ENCODE assay signal across 9 mouse cellular contexts in the genomic region with DNA sequence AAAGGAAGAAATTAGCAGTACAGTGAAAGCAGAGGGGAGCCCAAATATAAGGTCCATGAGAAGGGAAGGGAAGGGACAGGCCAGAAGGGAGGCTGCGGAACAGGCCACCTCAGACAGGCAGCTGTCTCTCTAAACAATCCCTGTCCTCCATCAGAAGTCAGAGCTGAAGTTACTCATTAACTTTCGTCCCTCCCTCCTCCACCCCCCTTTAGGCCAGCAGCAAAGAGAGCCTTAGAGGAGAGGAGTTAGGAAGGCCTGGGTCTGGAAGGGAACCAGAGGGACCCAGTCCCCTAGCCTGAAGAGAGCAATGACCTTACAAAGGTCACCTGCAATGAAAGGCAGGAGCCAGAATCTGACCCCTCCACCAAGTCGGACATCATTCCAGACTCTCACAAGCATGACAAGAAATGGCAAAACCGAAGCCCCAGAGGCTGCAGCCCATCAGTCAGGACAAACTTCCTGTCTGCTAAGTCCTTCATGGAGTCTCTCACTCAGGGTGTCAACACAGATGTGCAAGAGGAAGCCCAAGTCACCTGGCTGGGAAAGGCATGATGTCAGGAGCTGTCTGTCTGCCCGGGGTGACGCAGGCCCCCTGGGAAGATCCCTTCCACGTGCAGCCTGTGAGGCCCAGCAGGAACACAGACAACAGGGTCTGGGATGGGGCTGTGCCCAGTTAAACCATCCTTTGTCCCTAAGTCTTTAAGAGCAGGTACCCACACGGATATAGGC. TPM values are rescaled to one million over a fixed set of nuclear protein-coding genes. Genes with fewer than 3 reads are reported as not detected.
A peak's percentile ranks its signal among the peaks of the same experiment; 100 is the strongest.
DNase-seq lines count a peak whose midpoint lies in the region; ATAC-seq and TF ChIP-seq lines count a peak whose summit lies in the region.
"Had no signal": no experiment of that assay in that cellular context is flagged by ENCODE, and none has a peak within 500 bp of the region (broad histone marks: within the 10 kb centered on the region; RNA-seq: fewer than 3 reads in every experiment).

No protein-coding gene starts in this region.

- no peak overlapping the region for H3K4me3 ChIP-seq in hindbrain, embryonic 10.5 days
- no peak overlapping the region for H3K4me3 ChIP-seq in hindbrain, embryonic 12.5 days
- H3K4me3 ChIP-seq in embryonic facial prominence, embryonic 10.5 days, result no peak overlapping the region
- no peak overlapping the region for H3K4me3 ChIP-seq in kidney, adult 2 months (ENCODE audit: insufficient read depth, low read depth, low read length)
- no peak overlapping the region for H3K4me3 ChIP-seq in liver, embryonic 14.5 days (ENCODE audit: insufficient read depth in 1 of 2, low read depth in 2 of 2, low read length in 2 of 2)
- no peak overlapping the region for H3K4me3 ChIP-seq in midbrain, embryonic 13.5 days (replicated peaks)

- no peaks in the 10 kb centered on the region for H3K9me3 ChIP-seq in hindbrain, embryonic 10.5 days
- no peaks in the 10 kb centered on the region for H3K9me3 ChIP-seq in hindbrain, embryonic 12.5 days (replicated peaks)
- H3K9me3 ChIP-seq in embryonic facial prominence, embryonic 10.5 days, result no peaks in the 10 kb centered on the region
- H3K9me3 ChIP-seq in liver, embryonic 14.5 days (ENCODE audit: control insufficient read depth, low read length), result no peaks in the 10 kb centered on the region
- H3K9me3 ChIP-seq in midbrain, embryonic 13.5 days, result no peaks in the 10 kb centered on the region

- no peak overlapping the region for H3K4me2 ChIP-seq in hindbrain, embryonic 12.5 days (replicated peaks)
- H3K4me2 ChIP-seq in liver, embryonic 14.5 days (ENCODE audit: low read depth), result peak overlapping the region; percentile 25; the same call in 1 of the 2 replicates
- H3K4me2 ChIP-seq in midbrain, embryonic 13.5 days (replicated peaks), result no peak overlapping the region

- peaks cover 65% of the 10 kb centered on the region for H3K4me1 ChIP-seq in hindbrain, embryonic 10.5 days (replicated peaks)
- H3K4me1 ChIP-seq in hindbrain, embryonic 12.5 days, result peaks cover 40% of the 10 kb centered on the region
- H3K4me1 ChIP-seq in embryonic facial prominence, embryonic 10.5 days, result peaks cover 72% of the 10 kb centered on the region
- H3K4me1 ChIP-seq in kidney, adult 2 months (ENCODE audit: control insufficient read depth, insufficient read depth, low read length), result peaks cover 36% of the 10 kb centered on the region
- peaks cover 0 to 22% of the 10 kb centered on the region in 2 experiments; a peak in 2 of 4 replicates for H3K4me1 ChIP-seq in liver, embryonic 14.5 days (replicated peaks; ENCODE audit: control insufficient read depth in 2 of 2, insufficient read depth in 2 of 2, low read length in 1 of 2)
- peaks cover 23% of the 10 kb centered on the region for H3K4me1 ChIP-seq in midbrain, embryonic 13.5 days (replicated peaks)

- ATAC-seq in hindbrain, embryonic 12.5 days (ENCODE audit: low FRiP score), result no peak
- ATAC-seq in liver, embryonic 14.5 days (ENCODE audit: insufficient read depth), result peak; percentile 56; the same call in 1 of the 2 replicates
- ATAC-seq in midbrain, embryonic 13.5 days, result no peak

- no peak for DNase-seq in hindbrain, embryonic 10.5 days (ENCODE audit: low spot score)
- no peak for DNase-seq in embryonic facial prominence, embryonic 10.5 days (ENCODE audit: low spot score)
- DNase-seq in kidney, adult 2 months, result peak; percentile 90
- DNase-seq in liver, embryonic 14.5 days (ENCODE audit: low read depth in 3 of 3, low spot score in 3 of 3), result no peak
- DNase-seq in B cell, adult 2 months, result no peak
- DNase-seq in retina, embryonic 14.5 days (ENCODE audit: low spot score), result no peak
- DNase-seq: cerebellum, adult 18-20 months had no signal

- no peaks in the 10 kb centered on the region; the same call in 1 of the 2 replicates for H3K36me3 ChIP-seq in hindbrain, embryonic 10.5 days
- no peaks in the 10 kb centered on the region for H3K36me3 ChIP-seq in hindbrain, embryonic 12.5 days
- no peaks in the 10 kb centered on the region for H3K36me3 ChIP-seq in embryonic facial prominence, embryonic 10.5 days (replicated peaks)
- H3K36me3 ChIP-seq in kidney, adult 2 months (ENCODE audit: control insufficient read depth, insufficient read depth, low read length), result no peaks in the 10 kb centered on the region
- no peaks in the 10 kb centered on the region for H3K36me3 ChIP-seq in liver, embryonic 14.5 days (replicated peaks; ENCODE audit: control insufficient read depth, insufficient read depth, low read depth)
- no peaks in the 10 kb centered on the region for H3K36me3 ChIP-seq in midbrain, embryonic 13.5 days

- WGBS in hindbrain, embryonic 10.5 days, result 29% methylated on average over 8 of the region's 8 CpGs
- WGBS in hindbrain, embryonic 12.5 days, result 36% methylated on average over 8 of the region's 8 CpGs
- WGBS in embryonic facial prominence, embryonic 10.5 days, result 24% methylated on average over 8 of the region's 8 CpGs
- 16% methylated on average over 8 of the region's 8 CpGs for WGBS in kidney, adult 2 months
- 40% methylated on average over 8 of the region's 8 CpGs for WGBS in liver, embryonic 14.5 days (ENCODE audit: insufficient replicate concordance)
- 31% methylated on average over 8 of the region's 8 CpGs for WGBS in midbrain, embryonic 13.5 days

- no peak overlapping the region for H3K9ac ChIP-seq in hindbrain, embryonic 12.5 days
- H3K9ac ChIP-seq in liver, embryonic 14.5 days (replicated peaks), result no peak overlapping the region
- no peak overlapping the region for H3K9ac ChIP-seq in midbrain, embryonic 13.5 days (replicated peaks)

- TF ChIP-seq CTCF in kidney, adult 2 months (conservative IDR thresholded peaks at IDR 0.05; ENCODE audit: insufficient read depth, insufficient read length, low read depth, low read length), result no peak
- TF ChIP-seq CTCF in liver, embryonic 14.5 days (IDR thresholded peaks at IDR 0.05; ENCODE audit: low read depth), result no peak

- peak overlapping the region; percentile 75 for H3K27ac ChIP-seq in hindbrain, embryonic 10.5 days
- no peak overlapping the region for H3K27ac ChIP-seq in hindbrain, embryonic 12.5 days
- H3K27ac ChIP-seq in embryonic facial prominence, embryonic 10.5 days (replicated peaks), result peak overlapping the region; percentile 72
- H3K27ac ChIP-seq in kidney, adult 2 months (ENCODE audit: insufficient read depth, low read depth, low read length), result peak overlapping the region; percentile 92
- no peak overlapping the region; the same call in 1 of the 2 replicates for H3K27ac ChIP-seq in liver, embryonic 14.5 days
- H3K27ac ChIP-seq in midbrain, embryonic 13.5 days, result no peak overlapping the region

- TF ChIP-seq POLR2A in kidney, adult 2 months (IDR thresholded peaks at IDR 0.05; ENCODE audit: low read depth, low read length), result no peak

- no peak for TF ChIP-seq EP300 in liver, embryonic 14.5 days (IDR thresholded peaks at IDR 0.05; ENCODE audit: low read depth)

- H3K27me3 ChIP-seq in hindbrain, embryonic 10.5 days (ENCODE audit: insufficient read depth, poor library complexity, severe bottlenecking), result no peaks in the 10 kb centered on the region
- H3K27me3 ChIP-seq in hindbrain, embryonic 12.5 days, result no peaks in the 10 kb centered on the region
- H3K27me3 ChIP-seq in embryonic facial prominence, embryonic 10.5 days (replicated peaks; ENCODE audit: low read depth, poor library complexity, severe bottlenecking), result no peaks in the 10 kb centered on the region
- no peaks in the 10 kb centered on the region for H3K27me3 ChIP-seq in kidney, adult 2 months (replicated peaks; ENCODE audit: control insufficient read depth, insufficient read depth, low read length)
- H3K27me3 ChIP-seq in liver, embryonic 14.5 days (ENCODE audit: control insufficient read depth, insufficient read depth, low read length), result no peaks in the 10 kb centered on the region
- no peaks in the 10 kb centered on the region for H3K27me3 ChIP-seq in midbrain, embryonic 13.5 days

RNA-seq across cellular contexts. Expression of a gene that starts 9.0 kb away (rescaled TPM):
- 65.7 and 67.8 TPM in 2 replicates for polyA plus RNA-seq in hindbrain, embryonic 10.5 days (2016; fragmentation: Nextera tagmentation; extraction: Ambion mirVana)
- 63.4 and 71.6 TPM in 2 replicates for polyA plus RNA-seq in hindbrain, embryonic 12.5 days (2016; fragmentation: Nextera tagmentation; extraction: Ambion mirVana)
- 69.3 and 69.7 TPM in 2 replicates for polyA plus RNA-seq in embryonic facial prominence, embryonic 10.5 days (2016; fragmentation: Nextera tagmentation; extraction: Ambion mirVana)
- 107 and 109 TPM in 2 replicates for polyA plus RNA-seq in kidney, adult 2 months (2012; rRNA removed)
- 11.6 and 12.1 TPM in 2 replicates for polyA plus RNA-seq in liver, embryonic 14.5 days (2012; rRNA removed)
- polyA plus RNA-seq in liver, embryonic 14.5 days (2014; fragmentation: Nextera tagmentation; extraction: Ambion mirVana), result 15.5 and 17.2 TPM in 2 replicates
- polyA plus RNA-seq in midbrain, embryonic 13.5 days (2015; fragmentation: Nextera tagmentation; extraction: Ambion mirVana), result 24.0 and 29.3 TPM in 2 replicates

Comparison
In these comparisons a context has a peak if more than half of its experiments do, and no peak if none do; other contexts are left out.
1. H3K27ac ChIP-seq: peak in hindbrain, embryonic 10.5 days (single experiment), embryonic facial prominence, embryonic 10.5 days (single experiment) and kidney, adult 2 months (single experiment); none in hindbrain, embryonic 12.5 days (single experiment), liver, embryonic 14.5 days (single experiment) and midbrain, embryonic 13.5 days (single experiment).